Mouse (Mus musculus): ENCODE measurements at regions not wholly inside any gene's neighbourhood (a gene's known extent, or its start where the extent isn't known, plus 50 kb on each side); places are given as distances from the start of the nearest gene placed in this dataset.

DNA sequence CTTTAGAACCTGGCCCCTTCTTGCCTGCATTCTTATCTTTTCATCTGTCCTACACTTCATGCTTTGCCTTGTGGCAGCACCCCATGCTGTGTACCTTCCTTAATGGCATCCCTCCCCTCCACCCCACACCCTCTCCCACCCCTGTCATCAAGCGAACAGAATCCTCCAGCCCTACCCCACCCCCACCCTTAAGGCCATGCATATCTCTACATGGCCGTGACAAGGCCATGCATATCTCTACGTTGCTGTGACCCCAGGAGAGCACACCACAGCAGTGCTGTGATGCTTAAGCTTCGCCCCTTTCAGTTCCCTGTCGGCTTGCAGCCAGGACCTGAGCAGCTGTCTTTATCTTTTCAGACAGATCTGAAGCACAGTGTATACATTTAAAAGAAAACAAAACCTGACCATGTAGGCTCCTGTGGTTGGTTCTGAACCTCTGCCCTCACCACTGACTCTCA is 319.5 kb upstream of the Trib2 start:
- H3K9me3 ChIP-seq (ENCODE audit: control insufficient read depth, low read length), result no peaks in the 10 kb centered on the region
- no peak overlapping the region for H3K9ac ChIP-seq (ENCODE audit: low read depth, low read length)
- no peak overlapping the region for H3K27ac ChIP-seq (ENCODE audit: low read depth, low read length)
- H3K4me3 ChIP-seq (ENCODE audit: low read length), result no peak overlapping the region
- H3K4me1 ChIP-seq (ENCODE audit: control insufficient read depth, insufficient read depth, low read depth, low read length), result no peaks in the 10 kb centered on the region
- H3K4me2 ChIP-seq (ENCODE audit: low read length), result no peak overlapping the region
- H3K36me3 ChIP-seq (ENCODE audit: control insufficient read depth, insufficient read depth, low read length), result no peaks in the 10 kb centered on the region
- WGBS, result 21% methylated on average over 5 of the region's 5 CpGs
- 0 out of 2 replicates have a peak, but pooled peaks have one; percentile 24 for ATAC-seq
- H3K27me3 ChIP-seq (replicated peaks; ENCODE audit: control insufficient read depth, insufficient read depth, low read length), result no peaks in the 10 kb centered on the region

DNA sequence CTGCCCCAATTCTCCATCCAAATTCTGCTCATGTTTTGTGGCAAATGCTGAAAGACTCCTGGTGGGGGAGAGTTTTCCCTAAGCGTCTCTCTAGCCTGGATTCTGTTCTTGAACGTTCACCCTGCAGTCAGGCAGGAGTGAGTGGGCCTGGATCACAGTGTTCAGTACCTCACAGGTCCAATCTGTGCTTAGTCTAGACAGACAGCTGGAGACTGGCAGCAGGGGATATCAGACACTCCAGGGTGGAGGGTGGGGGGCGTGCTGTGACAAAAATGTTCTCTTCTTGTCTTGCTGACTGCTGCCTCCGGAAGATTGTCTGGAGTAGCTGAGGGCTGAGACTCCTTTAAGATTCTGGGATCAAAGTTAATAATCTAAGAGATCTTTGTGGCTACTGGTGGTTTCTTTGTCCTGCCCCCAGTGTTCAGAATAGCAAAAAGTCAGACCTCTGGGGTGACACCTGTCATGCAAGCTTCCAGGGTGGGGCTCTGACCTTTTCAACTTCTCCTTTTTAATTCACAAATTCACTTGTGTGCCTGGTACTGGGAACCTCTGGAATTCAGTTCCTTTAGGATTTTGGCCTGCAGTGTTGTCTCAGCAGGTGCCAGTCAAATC is 319.0 kb upstream of the Trib2 start:
- Histone ChIP-seq H3K9ac (ENCODE audit: low read depth, low read length) (no peak overlapping the region), H3K4me3 (ENCODE audit: low read length) (no peak overlapping the region), H3K4me2 (ENCODE audit: low read length) (no peak overlapping the region), H3K36me3 (ENCODE audit: control insufficient read depth, insufficient read depth, low read length) (no peaks in the 10 kb centered on the region), H3K4me1 (ENCODE audit: control insufficient read depth, insufficient read depth, low read depth, low read length) (no peaks in the 10 kb centered on the region), H3K27ac (ENCODE audit: low read depth, low read length) (no peak overlapping the region), H3K9me3 (ENCODE audit: control insufficient read depth, low read length) (no peaks in the 10 kb centered on the region), H3K27me3 (replicated peaks; ENCODE audit: control insufficient read depth, insufficient read depth, low read length) (no peaks in the 10 kb centered on the region)
- 33% methylated on average over 4 of the region's 4 CpGs for WGBS
- no peak for ATAC-seq

DNA sequence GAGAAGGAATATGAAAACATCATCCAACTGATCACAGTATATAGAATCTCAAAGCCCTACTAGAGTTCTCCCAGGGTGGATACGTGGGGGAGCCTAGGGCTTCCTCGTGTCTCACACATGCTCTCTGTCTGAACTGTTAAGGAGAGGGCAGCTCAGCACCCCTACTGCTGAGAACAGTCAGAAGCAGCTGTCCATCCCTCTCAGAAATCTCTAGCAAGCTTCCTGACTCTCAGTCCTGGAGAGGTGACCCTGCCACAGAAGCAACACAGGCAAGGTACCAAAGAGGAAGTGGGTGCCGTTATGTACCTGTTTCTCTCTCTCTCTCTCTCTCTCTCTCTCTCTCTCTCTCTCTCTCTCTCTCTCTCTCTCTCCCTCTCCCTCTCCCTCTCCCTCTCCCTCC is 317.7 kb upstream of the Trib2 start:
- 85% methylated on average over 3 of the region's 3 CpGs for WGBS
- Histone ChIP-seq H3K27ac (ENCODE audit: low read depth, low read length) (no peak overlapping the region), H3K9ac (ENCODE audit: low read depth, low read length) (no peak overlapping the region), H3K4me3 (ENCODE audit: low read length) (no peak overlapping the region), H3K9me3 (ENCODE audit: control insufficient read depth, low read length) (no peaks in the 10 kb centered on the region), H3K27me3 (replicated peaks; ENCODE audit: control insufficient read depth, insufficient read depth, low read length) (no peaks in the 10 kb centered on the region), H3K4me1 (ENCODE audit: control insufficient read depth, insufficient read depth, low read depth, low read length) (no peaks in the 10 kb centered on the region), H3K4me2 (ENCODE audit: low read length) (no peak overlapping the region), H3K36me3 (ENCODE audit: control insufficient read depth, insufficient read depth, low read length) (no peaks in the 10 kb centered on the region)
- ATAC-seq, result no peak

DNA sequence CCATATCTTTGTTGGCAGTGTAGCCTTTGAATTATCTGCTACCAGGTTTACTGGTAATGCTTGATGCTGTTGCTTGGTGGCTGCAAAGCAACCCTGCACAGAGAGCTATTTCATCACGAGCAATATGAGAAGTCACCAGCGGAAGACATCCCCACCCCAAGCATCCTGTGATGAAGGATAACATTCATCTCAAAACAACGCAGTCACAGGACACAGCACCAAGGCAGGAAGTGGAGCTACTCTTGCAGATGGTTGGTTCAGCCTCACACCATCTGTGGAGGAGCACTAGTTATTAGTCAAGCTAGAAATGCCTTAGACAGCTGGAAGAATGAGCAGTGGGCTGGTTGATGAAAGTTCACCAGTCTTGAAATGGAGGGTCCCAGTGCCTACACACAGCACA is 316.5 kb upstream of the Trib2 start:
- H3K27me3 ChIP-seq (replicated peaks; ENCODE audit: control insufficient read depth, insufficient read depth, low read length), result no peaks in the 10 kb centered on the region
- H3K9me3 ChIP-seq (ENCODE audit: control insufficient read depth, low read length), result no peaks in the 10 kb centered on the region
- H3K4me2 ChIP-seq (ENCODE audit: low read length), result no peak overlapping the region
- no peaks in the 10 kb centered on the region for H3K4me1 ChIP-seq (ENCODE audit: control insufficient read depth, insufficient read depth, low read depth, low read length)
- H3K36me3 ChIP-seq (ENCODE audit: control insufficient read depth, insufficient read depth, low read length), result no peaks in the 10 kb centered on the region
- no peak overlapping the region for H3K4me3 ChIP-seq (ENCODE audit: low read length)
- 81% methylated on average over 3 of the region's 3 CpGs for WGBS
- no peak overlapping the region for H3K27ac ChIP-seq (ENCODE audit: low read depth, low read length)
- no peak overlapping the region for H3K9ac ChIP-seq (ENCODE audit: low read depth, low read length)
- ATAC-seq, result no peak

DNA sequence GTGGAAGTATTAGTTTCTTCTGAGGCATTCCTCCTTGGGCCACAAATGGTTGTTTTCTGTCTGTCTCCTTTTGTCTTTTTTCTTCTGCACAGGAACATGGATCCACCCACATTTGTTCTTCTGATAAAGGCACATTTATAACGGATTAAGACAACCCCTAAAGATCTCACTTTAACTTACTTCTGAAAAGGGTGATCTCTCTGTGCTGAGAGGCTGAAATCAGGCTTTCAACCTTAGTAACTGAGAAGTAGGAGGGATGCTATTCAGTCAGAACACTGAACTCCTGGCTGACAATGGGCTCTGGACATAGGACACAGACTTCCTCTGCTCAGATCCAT is 315.0 kb upstream of the Trib2 start:
- 50% methylated on average over 1 of the region's 1 CpGs for WGBS
- H3K9me3 ChIP-seq (ENCODE audit: control insufficient read depth, low read length), result no peaks in the 10 kb centered on the region
- no peak overlapping the region for H3K4me2 ChIP-seq (ENCODE audit: low read length)
- ATAC-seq, result no peak
- no peak overlapping the region for H3K4me3 ChIP-seq (ENCODE audit: low read length)
- H3K4me1 ChIP-seq (ENCODE audit: control insufficient read depth, insufficient read depth, low read depth, low read length), result no peaks in the 10 kb centered on the region
- H3K27ac ChIP-seq (ENCODE audit: low read depth, low read length), result no peak overlapping the region
- no peaks in the 10 kb centered on the region for H3K27me3 ChIP-seq (replicated peaks; ENCODE audit: control insufficient read depth, insufficient read depth, low read length)
- H3K36me3 ChIP-seq (ENCODE audit: control insufficient read depth, insufficient read depth, low read length), result no peaks in the 10 kb centered on the region
- no peak overlapping the region for H3K9ac ChIP-seq (ENCODE audit: low read depth, low read length)

DNA sequence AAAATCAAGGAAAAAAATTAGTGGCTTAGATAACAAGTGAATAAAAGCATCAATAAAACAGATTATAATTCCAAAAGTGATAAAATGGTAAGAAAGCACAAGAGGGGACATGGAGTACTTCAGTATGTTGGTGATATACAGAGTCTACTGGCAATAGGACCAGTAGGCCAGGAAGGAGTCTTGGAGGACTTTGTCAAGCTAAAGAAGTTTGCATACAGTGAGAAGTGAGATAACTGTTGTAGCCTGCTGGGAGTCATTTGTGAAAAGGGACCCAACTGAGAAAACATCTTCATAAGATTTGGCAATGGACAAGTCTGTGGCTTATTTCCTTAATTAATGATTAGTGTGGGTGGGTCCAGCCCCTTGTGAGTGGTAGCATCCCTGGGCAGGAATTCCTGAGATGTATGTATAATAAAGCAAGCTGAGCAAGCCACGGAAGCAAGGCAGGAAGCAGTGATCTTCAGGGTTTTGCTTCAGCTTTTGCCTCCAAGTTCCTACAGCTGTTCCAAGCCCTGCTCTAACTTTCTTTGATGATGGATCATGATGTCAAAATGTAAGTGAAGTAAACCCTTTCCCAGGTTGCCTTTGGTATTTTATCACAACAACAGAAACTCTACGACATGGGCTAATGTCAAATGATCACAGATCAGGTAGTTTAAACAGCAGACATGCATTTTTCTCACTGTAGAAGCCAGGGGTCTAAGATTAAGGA is 314.5 kb upstream of the Trib2 start:
- Histone ChIP-seq H3K4me2 (ENCODE audit: low read length) (no peak overlapping the region), H3K9ac (ENCODE audit: low read depth, low read length) (no peak overlapping the region), H3K9me3 (ENCODE audit: control insufficient read depth, low read length) (no peaks in the 10 kb centered on the region), H3K27ac (ENCODE audit: low read depth, low read length) (no peak overlapping the region), H3K4me3 (ENCODE audit: low read length) (no peak overlapping the region), H3K27me3 (replicated peaks; ENCODE audit: control insufficient read depth, insufficient read depth, low read length) (no peaks in the 10 kb centered on the region), H3K36me3 (ENCODE audit: control insufficient read depth, insufficient read depth, low read length) (no peaks in the 10 kb centered on the region), H3K4me1 (ENCODE audit: control insufficient read depth, insufficient read depth, low read depth, low read length) (no peaks in the 10 kb centered on the region)
- 72% methylated on average over 2 of the region's 2 CpGs for WGBS
- ATAC-seq, result no peak

DNA sequence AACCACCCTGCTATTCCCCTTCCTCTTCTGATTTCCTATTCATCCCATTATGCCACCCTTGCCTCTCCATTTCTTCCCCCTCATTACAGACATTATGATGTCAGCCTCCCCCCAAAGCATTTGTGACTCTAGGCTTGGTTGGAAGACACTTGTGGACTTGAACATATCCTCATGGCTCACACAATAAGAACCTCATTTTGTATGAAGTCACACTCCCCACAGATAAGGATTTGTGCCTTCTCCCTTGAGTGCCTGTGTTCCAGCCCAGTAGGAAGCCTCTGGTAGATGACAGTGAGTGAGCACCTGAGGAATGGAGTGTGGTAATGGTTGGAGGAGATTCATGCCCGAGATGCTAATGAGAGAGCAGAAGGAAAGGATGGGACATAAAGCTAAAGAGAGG is 313.9 kb upstream of the Trib2 start:
- no peaks in the 10 kb centered on the region for H3K4me1 ChIP-seq (ENCODE audit: control insufficient read depth, insufficient read depth, low read depth, low read length)
- H3K36me3 ChIP-seq (ENCODE audit: control insufficient read depth, insufficient read depth, low read length), result no peaks in the 10 kb centered on the region
- H3K27me3 ChIP-seq (replicated peaks; ENCODE audit: control insufficient read depth, insufficient read depth, low read length), result no peaks in the 10 kb centered on the region
- 68% methylated on average over 1 of the region's 1 CpGs for WGBS
- no peak overlapping the region for H3K4me2 ChIP-seq (ENCODE audit: low read length)
- no peak overlapping the region for H3K4me3 ChIP-seq (ENCODE audit: low read length)
- H3K27ac ChIP-seq (ENCODE audit: low read depth, low read length), result no peak overlapping the region
- H3K9ac ChIP-seq (ENCODE audit: low read depth, low read length), result no peak overlapping the region
- H3K9me3 ChIP-seq (ENCODE audit: control insufficient read depth, low read length), result no peaks in the 10 kb centered on the region
- no peak for ATAC-seq

DNA sequence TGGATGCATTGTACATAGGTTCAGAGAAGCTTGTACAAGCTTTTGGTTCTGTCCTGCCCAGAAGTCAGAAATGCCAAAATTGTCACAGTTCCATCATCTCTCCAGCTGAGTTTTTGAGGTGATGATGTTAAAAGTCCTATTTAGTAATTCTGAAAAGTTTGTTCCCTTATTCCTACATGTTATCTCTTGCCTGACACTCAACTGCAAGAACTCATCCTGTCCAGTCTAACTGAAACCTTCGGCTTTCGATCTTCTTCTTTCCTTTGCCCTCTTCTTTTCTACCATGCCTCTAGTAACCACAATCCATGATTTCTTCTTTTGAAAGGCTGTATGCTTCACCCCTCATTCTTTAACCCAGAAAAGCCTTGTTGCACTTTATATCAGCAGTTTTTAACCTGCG is 313.2 kb upstream of the Trib2 start:
- Histone ChIP-seq H3K9ac (ENCODE audit: low read depth, low read length) (no peak overlapping the region), H3K27ac (ENCODE audit: low read depth, low read length) (no peak overlapping the region), H3K4me1 (ENCODE audit: control insufficient read depth, insufficient read depth, low read depth, low read length) (no peaks in the 10 kb centered on the region), H3K4me2 (ENCODE audit: low read length) (no peak overlapping the region), H3K27me3 (replicated peaks; ENCODE audit: control insufficient read depth, insufficient read depth, low read length) (no peaks in the 10 kb centered on the region), H3K36me3 (ENCODE audit: control insufficient read depth, insufficient read depth, low read length) (no peaks in the 10 kb centered on the region), H3K9me3 (ENCODE audit: control insufficient read depth, low read length) (no peaks in the 10 kb centered on the region), H3K4me3 (ENCODE audit: low read length) (no peak overlapping the region)
- 99% methylated on average over 3 of the region's 3 CpGs for WGBS
- ATAC-seq, result no peak

DNA sequence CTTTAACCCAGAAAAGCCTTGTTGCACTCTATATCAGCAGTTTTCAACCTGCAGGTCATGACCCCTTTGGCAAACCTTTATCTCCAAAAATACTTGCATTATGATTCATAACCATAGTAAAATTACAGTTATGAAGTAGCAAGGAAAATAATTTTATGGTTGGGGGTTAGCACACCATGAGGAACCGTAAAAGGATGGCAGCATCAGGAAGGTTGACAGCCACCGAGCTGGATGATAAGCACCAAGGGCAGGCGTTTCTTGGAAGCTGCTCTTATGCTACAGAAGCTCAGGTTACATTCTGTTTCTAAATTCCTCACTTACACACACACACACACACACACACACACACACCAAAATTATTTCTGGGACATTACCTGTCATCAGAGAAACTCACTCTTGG is 312.5 kb upstream of the Trib2 start:
- no peak for ATAC-seq

More for the DNA sequence above, 312.5 kb upstream of the Trib2 start:
- H3K27me3 ChIP-seq (replicated peaks; ENCODE audit: control insufficient read depth, insufficient read depth, low read length), result no peaks in the 10 kb centered on the region
- no peaks in the 10 kb centered on the region for H3K4me1 ChIP-seq (ENCODE audit: control insufficient read depth, insufficient read depth, low read depth, low read length)
- H3K36me3 ChIP-seq (ENCODE audit: control insufficient read depth, insufficient read depth, low read length), result no peaks in the 10 kb centered on the region
- no peak overlapping the region for H3K9ac ChIP-seq (ENCODE audit: low read depth, low read length)
- 88% methylated on average over 3 of the region's 3 CpGs for WGBS
- no peak overlapping the region for H3K4me3 ChIP-seq (ENCODE audit: low read length)
- H3K27ac ChIP-seq (ENCODE audit: low read depth, low read length), result no peak overlapping the region
- H3K4me2 ChIP-seq (ENCODE audit: low read length), result no peak overlapping the region
- H3K9me3 ChIP-seq (ENCODE audit: control insufficient read depth, low read length), result no peaks in the 10 kb centered on the region

Measured in hindbrain, embryonic 16.5 days (tissue).